Mouse (Mus musculus): ENCODE measurements around the gene Gm28051. TPM values are rescaled to one million over a fixed set of nuclear protein-coding genes. Genes with fewer than 3 reads are reported as not detected.

Gm28051 gene
- polyA plus RNA-seq, 1 experiment from 2014 or later = not detected

MicroRNA genes within 50 kb of the gene (microRNA counts, 519-probe panel; counts per million panel counts)
- microRNA mmu-miR-1936 = not detected

Small RNA genes within 50 kb of the gene (microRNA-seq; reads per million reads assigned to microRNA genes)
- not detected for gene Mir1936

Other genes starting within 250 kb of the Gm28051 start
- gene Chga, start 202.8 kb downstream of the Gm28051 start, polyA plus RNA-seq (2016; fragmentation: Nextera tagmentation; extraction: Ambion mirVana) = 0.26 TPM in 1 of 2 replicates, not detected in the other
- gene Itpk1, start 52.8 kb downstream of the Gm28051 start, polyA plus RNA-seq (2016; fragmentation: Nextera tagmentation; extraction: Ambion mirVana) = 5.5 and 6.9 TPM in 2 replicates
- 17.4 and 18.6 TPM in 2 replicates for gene Moap1, start 14.1 kb downstream of the Gm28051 start, polyA plus RNA-seq (2016; fragmentation: Nextera tagmentation; extraction: Ambion mirVana)
- gene Tmem251, start 14.0 kb downstream of the Gm28051 start, polyA plus RNA-seq (2016; fragmentation: Nextera tagmentation; extraction: Ambion mirVana) = 7.1 and 8.2 TPM in 2 replicates
- gene Gon7, start within 50 bp of the Gm28051 start, polyA plus RNA-seq (2016; fragmentation: Nextera tagmentation; extraction: Ambion mirVana) = 24.4 and 25.2 TPM in 2 replicates
- gene Ubr7, start 202 bp upstream of the Gm28051 start, polyA plus RNA-seq (2016; fragmentation: Nextera tagmentation; extraction: Ambion mirVana) = 34.7 and 35.1 TPM in 2 replicates
- gene Gm20604, start 907 bp upstream of the Gm28051 start, polyA plus RNA-seq (2016; fragmentation: Nextera tagmentation; extraction: Ambion mirVana) = 19.1 and 19.5 TPM in 2 replicates
- gene Btbd7, start 120.7 kb upstream of the Gm28051 start, polyA plus RNA-seq (2016; fragmentation: Nextera tagmentation; extraction: Ambion mirVana) = 18.4 and 23.2 TPM in 2 replicates
- gene Cox8c, start 141.6 kb upstream of the Gm28051 start, polyA plus RNA-seq (2016; fragmentation: Nextera tagmentation; extraction: Ambion mirVana) = not detected in 2 replicates
- gene Unc79, start 191.1 kb upstream of the Gm28051 start, polyA plus RNA-seq (2016; fragmentation: Nextera tagmentation; extraction: Ambion mirVana) = 0.09 and 0.18 TPM in 2 replicates

Measured in heart, embryonic 12.5 days (tissue).